Mouse (Mus musculus): Measurements from ENCODE around the gene Slfn8. TPM values are rescaled to one million over a fixed set of nuclear protein-coding genes. Genes with fewer than 3 reads are reported as not detected.
"Not testable (repeated sequence)": the region's sequence is repeated elsewhere in the genome, so short reads cannot be mapped to it uniquely, and the experiment has no call there.

Slfn8 gene
- total RNA-seq, 2 experiments from 2014 or later, result 0.08 to 0.13 TPM

DNA sequence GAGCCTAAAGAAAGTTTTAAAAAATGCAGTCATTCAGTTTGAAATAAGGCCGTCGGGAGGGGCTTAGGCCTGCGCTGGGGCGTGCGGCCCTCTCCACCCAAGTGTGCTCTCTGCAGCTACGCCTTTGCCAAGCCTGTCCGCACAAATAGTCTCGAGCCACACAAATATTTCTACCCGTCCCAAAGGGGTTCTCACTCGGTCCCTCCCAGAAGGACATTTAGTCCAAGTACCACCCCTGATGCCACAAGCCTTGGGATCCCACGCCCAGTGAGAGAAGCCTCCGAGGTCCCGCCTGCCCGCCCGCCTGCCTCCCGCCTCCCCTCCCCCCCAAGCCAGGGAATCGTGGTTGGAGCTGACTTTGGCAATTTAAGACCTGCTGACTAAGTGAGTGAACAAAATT is 37.4 kb downstream of the Slfn8 start:
- Histone ChIP-seq H3K27ac (no peak overlapping the region), H3K4me3 (no peak overlapping the region)
- TF ChIP-seq CTCF (IDR thresholded peaks at IDR 0.05), result no peak
- peak; percentile 55 for DNase-seq
- intact Hi-C loops (cut with DNase I), result no loop called here

DNA sequence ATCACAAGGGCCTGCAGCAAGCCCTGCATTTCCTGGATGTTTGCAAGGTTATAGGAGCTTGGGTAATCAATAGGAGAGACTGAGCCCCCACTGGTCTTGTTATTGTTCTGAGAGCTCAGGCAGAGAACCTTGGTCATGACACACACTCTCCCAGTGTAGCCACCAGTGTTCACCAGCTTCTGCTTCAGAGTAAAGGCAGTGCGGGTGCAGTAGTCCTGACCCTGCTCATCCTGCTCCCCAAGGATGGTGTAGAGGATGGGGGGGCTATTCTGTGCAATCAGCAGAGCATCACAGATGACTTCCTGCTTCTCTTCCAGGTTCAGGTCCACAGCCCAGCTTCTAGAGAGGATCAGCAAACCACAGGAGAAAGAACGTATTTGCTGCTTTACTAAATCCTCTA is 38.2 kb downstream of the Slfn8 start:
- H3K27ac ChIP-seq; H3K4me3 ChIP-seq; intact Hi-C loops (cut with DNase I); DNase-seq: not testable (repeated sequence)

DNA sequence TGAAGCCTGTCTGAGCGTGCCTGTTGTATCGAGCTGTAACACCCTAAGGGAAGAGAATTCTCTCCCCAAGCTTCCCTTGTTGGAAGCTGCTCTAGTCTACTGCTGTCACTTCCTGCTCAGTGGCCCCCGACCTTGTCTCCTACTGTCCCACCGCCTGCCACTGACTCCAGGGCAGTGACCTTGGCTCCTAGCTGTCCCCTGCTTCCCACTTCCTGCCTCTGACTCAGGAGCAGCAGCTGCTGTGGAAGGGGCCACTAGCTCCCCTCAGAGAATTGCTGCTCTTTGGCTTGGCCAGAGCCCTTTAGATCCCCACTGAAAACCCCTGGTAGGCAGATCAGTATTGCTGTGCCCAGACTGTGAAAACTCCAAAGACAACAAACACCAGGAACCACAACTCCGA is 46.7 kb downstream of the Slfn8 start:
- no peak for TF ChIP-seq CTCF (IDR thresholded peaks at IDR 0.05)
- Histone ChIP-seq H3K27ac (no peak overlapping the region), H3K4me3 (no peak overlapping the region)
- no peak for DNase-seq
- intact Hi-C loops (cut with DNase I), result no loop called here

DNA sequence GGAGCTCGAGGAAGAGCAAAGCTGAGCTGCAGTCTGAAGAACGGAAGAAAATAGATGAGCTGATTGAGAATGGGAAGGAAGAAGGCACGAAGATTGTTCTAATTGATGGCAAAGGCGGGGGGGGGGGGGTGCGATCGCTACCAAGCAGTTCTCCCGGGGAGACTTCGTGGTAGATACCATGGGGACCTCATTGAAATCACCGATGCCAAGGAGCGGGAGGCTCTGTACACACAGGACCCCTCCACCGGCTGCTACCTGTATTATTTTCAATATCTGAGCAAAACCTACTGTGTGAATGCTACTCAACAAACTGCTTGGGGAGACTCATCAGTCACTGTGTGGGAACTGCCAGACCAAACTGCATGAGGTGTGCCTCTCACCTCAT is 49.0 kb downstream of the Slfn8 start:
- TF ChIP-seq CTCF (IDR thresholded peaks at IDR 0.05), result no peak
- Histone ChIP-seq H3K4me3 (peak overlapping the region; percentile 56), H3K27ac (peak overlapping the region; percentile 40; the same call in 1 of the 2 replicates)
- intact Hi-C loops (cut with DNase I), result no loop called here
- DNase-seq, result no peak

DNA sequence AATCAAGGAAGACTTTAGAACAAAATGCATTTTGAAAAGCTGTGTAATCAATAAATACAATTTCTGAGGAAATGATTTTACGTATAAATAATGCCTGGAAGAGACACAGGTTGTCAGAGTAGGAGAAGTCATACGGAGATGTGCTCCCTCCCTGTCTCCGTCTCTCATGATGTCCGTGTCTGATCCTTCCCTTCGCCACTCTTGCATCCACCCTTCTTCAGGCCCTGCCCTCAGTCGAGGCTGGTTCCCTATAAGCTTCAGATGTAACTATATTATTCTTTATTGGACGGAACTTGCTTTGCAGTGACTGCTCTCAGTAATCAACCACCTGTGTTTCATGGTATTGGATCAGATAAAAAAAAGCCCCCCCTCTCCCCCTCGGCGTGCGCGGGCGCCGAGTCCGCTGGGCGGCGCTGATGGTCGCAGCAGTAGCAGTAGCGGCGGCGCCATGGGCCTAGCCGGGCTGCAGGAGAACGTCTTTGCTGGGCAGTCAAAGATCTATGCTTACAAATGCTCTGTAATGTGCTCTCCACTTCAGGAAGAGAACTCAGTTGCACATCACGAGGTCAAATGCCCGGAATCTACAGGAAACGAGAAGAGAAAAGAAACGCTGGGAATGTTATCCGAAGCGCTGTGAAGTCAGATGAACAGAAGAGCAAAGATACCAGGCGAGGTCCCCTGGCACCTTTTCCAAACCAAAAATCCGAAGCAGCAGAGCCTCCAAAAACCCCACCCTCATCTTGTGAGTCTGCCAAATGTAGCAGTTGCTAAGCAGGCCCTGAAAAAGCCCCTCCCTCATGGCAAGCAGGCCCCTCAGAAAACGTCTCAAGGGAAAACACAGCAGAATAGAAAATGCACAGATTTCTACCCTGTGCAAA is 49.7 kb downstream of the Slfn8 start:
- intact Hi-C loops (cut with DNase I), result no loop called here
- Histone ChIP-seq H3K4me3 (peak overlapping the region; percentile 56), H3K27ac (peak overlapping the region; percentile 40)
- peak; percentile 69 for TF ChIP-seq CTCF (IDR thresholded peaks at IDR 0.05)
- peak; percentile 58 for DNase-seq

DNA sequence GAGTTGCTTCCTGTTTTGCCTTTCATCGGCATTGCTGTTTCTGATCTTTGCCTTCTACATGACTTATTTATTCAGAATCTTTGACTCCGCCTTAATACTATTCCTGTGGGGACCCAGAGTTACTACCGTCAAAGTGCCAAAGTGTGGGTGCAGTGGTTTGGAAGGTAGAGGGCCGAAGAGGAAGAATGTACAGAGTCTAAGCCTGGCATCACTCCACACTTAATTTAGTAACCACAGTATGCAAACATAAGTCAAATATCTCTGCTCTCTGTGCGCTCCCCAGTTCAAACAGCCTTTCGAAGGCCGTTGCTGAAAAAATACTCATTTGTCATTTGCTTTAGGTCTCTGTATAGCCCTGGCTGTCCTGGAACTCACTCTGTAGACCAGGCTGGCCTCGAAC is 58.4 kb downstream of the Slfn8 start:
- no peak for TF ChIP-seq CTCF (IDR thresholded peaks at IDR 0.05)
- intact Hi-C loops (cut with DNase I), result no loop called here
- Histone ChIP-seq H3K4me3 (0 out of 2 replicates have a peak overlapping the region, but pooled peaks have one; percentile 24), H3K27ac (no peak overlapping the region)
- DNase-seq, result no peak

DNA sequence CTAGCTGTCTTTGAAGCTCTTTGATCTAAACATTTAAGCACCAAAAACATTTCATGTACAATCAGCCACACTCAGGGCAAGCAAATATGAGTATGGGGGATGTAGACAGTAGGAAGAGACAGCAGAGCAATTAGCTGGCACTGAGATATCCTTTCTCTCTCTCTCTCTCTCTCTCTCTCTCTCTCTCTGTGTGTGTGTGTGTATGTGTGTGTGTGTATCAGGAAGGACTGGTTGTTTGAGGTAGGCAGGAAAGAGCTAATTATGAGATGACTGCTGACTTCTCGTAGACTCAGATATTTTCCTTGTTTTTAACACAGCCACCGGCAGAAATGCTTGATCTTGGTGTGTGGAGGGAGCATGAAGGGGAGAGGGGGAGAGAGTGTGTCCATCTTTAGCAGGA is 58.9 kb downstream of the Slfn8 start:
- DNase-seq, result no peak
- intact Hi-C loops (cut with DNase I), result no loop called here
- 0 out of 2 replicates have a peak overlapping the region, but pooled peaks have one; percentile 24 for H3K4me3 ChIP-seq
- H3K27ac ChIP-seq, result no peak overlapping the region
- no peak for TF ChIP-seq CTCF (IDR thresholded peaks at IDR 0.05)

DNA sequence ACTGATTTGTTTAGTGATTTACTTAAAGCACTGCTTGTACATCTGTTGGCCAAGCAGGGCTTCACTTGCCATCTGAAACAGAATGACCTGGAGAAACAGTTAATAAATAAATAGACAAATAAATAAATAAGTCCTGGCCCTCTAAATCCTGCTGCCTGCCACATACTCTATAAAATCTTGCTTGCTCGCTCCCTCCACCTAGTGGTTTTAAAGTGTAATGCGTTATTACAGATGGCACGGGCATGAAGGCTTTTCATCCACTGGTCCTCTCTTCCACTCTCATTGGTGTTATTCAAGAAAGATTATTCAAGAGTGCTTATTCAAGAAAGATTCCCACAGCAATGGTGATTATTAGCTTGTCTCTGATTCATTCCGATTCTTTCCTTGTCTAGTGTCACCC is 61.0 kb downstream of the Slfn8 start:
- no peak for DNase-seq
- TF ChIP-seq CTCF (IDR thresholded peaks at IDR 0.05), result peak; percentile 88
- intact Hi-C loops (cut with DNase I), result loop anchor here (1.0 kb wide), 1 partner anchor 44 kb away; no protein-coding TSS in a partner anchor

DNA sequence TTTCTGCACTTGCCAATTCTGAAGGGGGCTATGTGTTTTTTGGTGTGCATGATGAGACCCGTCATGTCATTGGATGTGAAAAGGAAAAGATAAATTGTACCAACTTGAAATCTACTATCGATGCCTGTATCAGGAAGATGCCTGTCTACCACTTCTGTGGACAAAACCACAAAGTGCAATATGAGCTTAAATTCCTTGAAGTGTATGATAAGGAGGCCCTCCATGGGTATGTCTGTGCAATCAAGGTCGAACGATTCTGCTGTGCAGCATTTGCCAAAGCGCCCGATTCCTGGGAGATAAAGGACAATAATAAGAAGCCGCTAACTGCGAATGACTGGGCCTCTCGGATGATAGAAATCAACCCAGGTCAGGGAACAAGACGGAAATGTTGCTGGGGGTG is 63.7 kb downstream of the Slfn8 start:
- Histone ChIP-seq H3K4me3 (peak overlapping the region; percentile 82), H3K27ac (no peak overlapping the region)
- no peak for TF ChIP-seq CTCF (IDR thresholded peaks at IDR 0.05)
- intact Hi-C loops (cut with DNase I), result no loop called here
- DNase-seq, result no peak

More for the DNA sequence above, 61.0 kb downstream of the Slfn8 start:
- Histone ChIP-seq H3K27ac (no peak overlapping the region), H3K4me3 (peak overlapping the region; percentile 6; the same call in 1 of the 2 replicates)

DNA sequence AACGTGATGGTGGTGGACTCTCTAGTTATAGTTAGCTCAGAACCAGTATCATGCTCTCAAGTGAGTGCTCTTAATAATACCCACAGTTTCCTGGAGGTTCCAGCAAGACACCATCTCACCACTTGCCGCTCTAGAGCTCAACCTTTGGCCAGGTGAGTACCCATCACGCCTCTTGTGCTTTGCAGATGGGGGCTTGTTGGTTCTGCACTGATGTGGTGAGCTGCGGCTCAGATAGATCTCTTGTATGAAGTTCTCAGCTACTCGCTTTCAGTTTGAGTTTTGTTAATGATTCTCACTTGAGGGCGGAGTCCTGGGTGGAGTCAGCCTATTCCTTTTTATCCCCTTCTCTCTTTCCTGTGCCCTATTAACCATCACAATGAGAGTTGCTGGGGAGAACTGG is 66.0 kb downstream of the Slfn8 start:
- no peak overlapping the region for H3K27ac ChIP-seq
- DNase-seq, result no peak
- peak overlapping the region; percentile 82 for H3K4me3 ChIP-seq
- intact Hi-C loops (cut with DNase I), result no loop called here
- no peak for TF ChIP-seq CTCF (IDR thresholded peaks at IDR 0.05)

DNA sequence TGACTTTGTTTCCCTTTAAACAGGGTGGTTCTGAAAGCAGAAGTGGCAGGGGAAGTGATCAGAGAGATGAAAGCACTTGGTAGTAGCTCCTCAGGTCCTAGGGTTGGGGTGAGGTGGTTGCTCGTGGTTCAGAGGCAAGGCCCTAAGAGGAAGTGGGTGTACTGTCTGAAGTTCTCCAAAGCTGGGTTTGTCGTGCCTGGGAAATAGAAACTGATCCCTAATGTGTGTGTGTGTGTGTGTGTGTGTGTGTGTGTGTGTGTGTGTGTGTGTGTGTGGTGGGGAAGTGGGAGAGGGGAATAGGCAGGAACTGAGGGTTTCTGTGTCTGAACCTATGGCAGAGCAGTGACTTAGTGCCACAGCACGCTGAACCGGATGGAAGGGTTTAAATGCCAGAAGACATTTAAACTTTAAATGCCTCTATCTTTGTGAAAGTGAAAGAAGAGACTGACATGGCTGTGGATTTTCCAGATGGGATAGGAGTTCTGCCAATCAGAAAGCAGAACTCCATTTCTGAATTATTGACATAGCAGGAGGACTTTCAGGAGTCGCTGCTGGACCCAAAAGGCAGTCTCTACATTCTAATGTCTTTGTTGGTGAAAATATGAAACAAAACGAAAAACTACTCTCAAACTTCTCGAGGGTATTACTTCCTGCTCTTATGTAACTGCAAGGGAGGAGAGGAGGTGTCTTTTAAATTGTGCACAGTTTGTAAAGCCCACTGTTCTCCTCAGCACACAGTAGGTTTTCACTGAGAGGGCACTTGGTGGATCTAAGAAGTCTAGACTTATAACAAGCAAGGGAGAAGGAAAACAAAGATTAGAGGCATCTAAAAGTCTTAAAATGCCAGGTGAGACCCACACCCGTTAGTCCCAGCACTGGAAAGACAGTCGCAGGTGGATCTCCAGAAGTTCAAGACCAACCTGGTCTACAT is 67.7 kb downstream of the Slfn8 start:
- no peak for DNase-seq
- intact Hi-C loops (cut with DNase I), result no loop called here
- H3K27ac ChIP-seq, result peak overlapping the region; percentile 93
- no peak for TF ChIP-seq CTCF (IDR thresholded peaks at IDR 0.05)
- H3K4me3 ChIP-seq, result peak overlapping the region; percentile 82

Small RNA genes lying within 50 kb of the gene (microRNA-seq; reads per million reads assigned to microRNA genes)
- gene Gm27598, result not detected
- gene Mir7679, result not detected

Other genes with a start within 250 kb of the Slfn8 start
- 10 to 100 TPM; 21.4 to 22.7 TPM for gene Lig3, start 239.7 kb downstream of the Slfn8 start, total RNA-seq (2021)
- gene Rffl, start 149.6 kb downstream of the Slfn8 start, total RNA-seq (2021), result 10 to 100 TPM in 1 of 2 experiments, 1 to 10 TPM in 1; 6.5 to 10.1 TPM
- gene Rad51d, start 130.2 kb downstream of the Slfn8 start, total RNA-seq (2021), result 1 to 10 TPM; 2.7 to 3.6 TPM
- not detected for gene Fndc8, start 128.7 kb downstream of the Slfn8 start, total RNA-seq (2021)
- gene Nle1, start 112.4 kb downstream of the Slfn8 start, total RNA-seq (2021), result 10 to 100 TPM; 11.4 to 15.1 TPM
- 100 to 1,000 TPM; 169 to 206 TPM for gene Unc45b, start 110.3 kb downstream of the Slfn8 start, total RNA-seq (2021)
- gene Slfn5, start 69.5 kb downstream of the Slfn8 start, total RNA-seq (2021), result 10 to 100 TPM; 12.2 to 24.1 TPM
- under 1 TPM; 0.13 to 0.28 TPM for gene Slfn9, start 29.0 kb downstream of the Slfn8 start, total RNA-seq (2021)
- 1 to 10 TPM in 1 of 2 experiments, under 1 TPM in 1; 0.48 to 1.1 TPM for gene Slfn2, start 44.3 kb upstream of the Slfn8 start, total RNA-seq (2021)
- not detected for gene Slfn1, start 96.0 kb upstream of the Slfn8 start, total RNA-seq (2021)
- gene Slfn4, start 154.4 kb upstream of the Slfn8 start, total RNA-seq (2021), result under 1 TPM; 0.05 to 0.06 TPM
- gene Slfn3, start 170.5 kb upstream of the Slfn8 start, total RNA-seq (2021), result 1 to 10 TPM in 1 of 2 experiments, under 1 TPM in 1; 0.99 to 1.1 TPM